Mouse (Mus musculus): Measurements from ENCODE around the gene Ell3. TPM values are rescaled to one million over a fixed set of nuclear protein-coding genes. Genes with fewer than 3 reads are reported as not detected.

Gene Ell3
- 6.0 and 9.6 TPM in 2 replicates for polyA plus RNA-seq (2012; rRNA removed)

DNA sequence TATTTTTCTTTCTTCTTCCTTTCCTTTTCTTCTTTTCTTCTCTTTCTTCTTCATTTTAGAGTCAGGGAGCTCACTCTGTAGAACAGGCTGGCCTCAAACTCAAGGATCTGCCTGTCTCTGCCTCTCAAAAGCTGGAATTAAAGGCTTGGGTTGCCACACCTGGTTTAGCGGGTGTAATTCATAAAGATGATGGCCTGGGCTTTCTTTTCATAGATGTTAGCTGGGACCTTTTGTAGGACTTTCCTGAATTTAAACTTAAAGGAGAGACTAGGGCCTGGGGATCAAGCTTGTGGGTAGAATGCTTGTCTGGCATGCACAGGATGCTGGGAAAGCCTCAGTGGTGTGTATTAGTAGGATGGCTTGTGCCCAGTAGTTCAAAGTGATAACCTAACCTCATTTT lies at the start of gene Ell3:
Ell3 (minus strand) TSS at position 101 of the 400 bp plus-strand sequence.

DNA sequence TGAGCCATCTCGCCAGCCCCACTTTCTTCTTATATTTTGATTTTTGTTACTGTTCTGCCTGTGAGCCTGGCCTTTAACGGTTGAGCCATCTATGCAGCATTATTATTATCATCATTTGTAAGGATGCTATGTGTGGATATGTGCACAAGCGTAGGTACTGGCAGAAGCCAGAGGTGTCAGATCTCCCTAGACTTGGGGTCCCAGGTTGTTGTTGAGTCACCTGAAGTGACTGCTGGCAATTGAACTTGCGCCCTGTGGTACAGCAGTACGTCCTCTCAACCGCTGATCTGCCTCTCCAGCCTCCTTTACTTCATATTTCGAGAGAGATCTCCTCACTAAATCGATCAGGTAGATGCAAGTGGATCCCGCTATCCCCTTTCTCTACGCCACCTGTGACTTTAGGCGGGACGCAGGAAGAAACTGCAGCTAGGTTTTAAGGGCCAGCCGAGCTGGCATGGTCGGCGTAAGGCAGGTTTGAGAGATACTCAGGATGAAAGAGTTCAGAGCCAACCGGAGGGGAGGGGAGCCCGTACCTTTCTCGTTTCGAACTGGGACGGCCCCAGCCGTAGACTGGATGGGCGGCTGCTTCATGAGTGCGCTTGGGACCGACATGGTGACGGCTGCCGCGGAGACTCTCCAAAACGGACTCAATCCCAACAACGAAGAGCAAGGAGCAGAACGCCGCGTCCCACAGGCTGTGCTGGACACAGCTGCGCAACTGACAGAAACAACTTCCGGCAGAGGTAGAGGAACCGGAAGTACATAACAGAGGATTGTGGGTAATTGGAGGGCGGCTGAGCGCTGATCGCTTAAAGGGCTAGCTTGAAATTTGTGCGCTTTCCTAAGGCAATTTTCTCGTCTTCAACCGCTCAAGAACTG lies 29.5 kb upstream of the Ell3 start, which contains the start of gene Mfap1b:
Mfap1b (minus strand) TSS at position 767 of the 879 bp plus-strand sequence.

DNA sequence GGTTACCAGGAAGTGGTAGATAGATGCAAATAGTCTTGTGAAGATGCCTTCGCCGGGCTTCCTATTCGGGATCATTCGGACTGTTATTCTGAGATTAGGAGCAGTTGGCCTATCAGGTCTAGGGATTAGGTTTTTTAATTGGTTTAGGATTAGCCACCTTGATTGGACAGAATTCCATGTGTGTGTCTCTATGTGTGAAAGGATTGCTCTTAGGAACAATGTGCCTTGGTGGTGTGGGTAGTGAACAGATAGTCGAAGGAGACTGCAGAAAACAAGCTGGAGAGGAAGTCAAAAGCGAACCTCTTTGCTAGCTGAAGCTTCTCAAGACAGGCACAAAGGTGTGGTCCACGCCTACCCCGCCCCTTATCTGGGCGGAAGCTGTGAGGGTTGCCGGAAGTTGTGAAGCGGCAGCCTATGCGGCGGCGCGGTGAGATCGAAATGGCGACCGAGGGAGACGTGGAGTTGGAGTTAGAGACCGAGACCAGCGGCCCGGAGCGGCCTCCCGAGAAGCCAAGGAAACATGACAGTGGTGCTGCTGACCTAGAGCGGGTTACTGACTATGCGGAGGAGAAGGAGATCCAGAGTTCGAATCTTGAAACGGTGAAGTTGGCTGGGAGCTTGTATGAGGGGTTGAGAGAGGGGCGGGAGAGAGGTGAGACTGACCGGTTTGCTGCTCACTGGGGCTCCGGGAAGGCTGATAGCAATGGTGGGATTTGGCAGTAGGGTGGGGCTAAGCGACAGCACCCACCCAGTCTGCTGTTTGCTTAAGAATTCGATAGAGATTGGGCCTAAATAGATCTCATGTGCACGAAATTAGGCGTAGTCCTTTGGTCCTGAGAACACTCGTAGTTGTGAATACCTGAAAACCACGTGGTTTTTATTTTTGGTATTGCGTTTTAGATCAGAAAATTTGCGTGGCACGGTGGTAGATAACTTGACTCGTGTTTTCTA lies 12.9 kb upstream of the Ell3 start, which contains the start of gene Serinc4:
Serinc4 (minus strand) TSS at position 90 of the 951 bp plus-strand sequence.

DNA sequence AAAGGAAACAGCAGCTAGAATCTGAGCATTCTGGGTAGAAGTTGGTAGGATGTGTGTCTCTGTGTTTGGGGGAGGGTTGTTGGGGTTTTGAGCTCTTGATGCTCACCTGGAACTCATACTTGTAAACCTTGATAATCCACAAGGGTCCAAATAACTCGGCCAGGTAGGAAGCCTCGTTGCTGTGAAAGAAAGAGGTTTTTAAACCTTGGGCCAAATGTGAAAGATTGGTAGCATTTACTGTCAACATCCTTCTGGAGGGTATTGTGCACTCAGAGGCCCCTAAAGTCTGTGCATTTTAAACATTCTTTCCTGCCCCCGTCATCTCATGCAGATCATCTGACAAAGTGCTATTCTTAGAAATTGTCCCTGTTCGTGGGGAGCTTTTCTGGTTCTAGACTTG lies 8.9 kb upstream of the Ell3 start, which contains the start of gene Hypk:
Hypk (plus strand) TSS at position 301 of the 400 bp plus-strand sequence.

DNA sequence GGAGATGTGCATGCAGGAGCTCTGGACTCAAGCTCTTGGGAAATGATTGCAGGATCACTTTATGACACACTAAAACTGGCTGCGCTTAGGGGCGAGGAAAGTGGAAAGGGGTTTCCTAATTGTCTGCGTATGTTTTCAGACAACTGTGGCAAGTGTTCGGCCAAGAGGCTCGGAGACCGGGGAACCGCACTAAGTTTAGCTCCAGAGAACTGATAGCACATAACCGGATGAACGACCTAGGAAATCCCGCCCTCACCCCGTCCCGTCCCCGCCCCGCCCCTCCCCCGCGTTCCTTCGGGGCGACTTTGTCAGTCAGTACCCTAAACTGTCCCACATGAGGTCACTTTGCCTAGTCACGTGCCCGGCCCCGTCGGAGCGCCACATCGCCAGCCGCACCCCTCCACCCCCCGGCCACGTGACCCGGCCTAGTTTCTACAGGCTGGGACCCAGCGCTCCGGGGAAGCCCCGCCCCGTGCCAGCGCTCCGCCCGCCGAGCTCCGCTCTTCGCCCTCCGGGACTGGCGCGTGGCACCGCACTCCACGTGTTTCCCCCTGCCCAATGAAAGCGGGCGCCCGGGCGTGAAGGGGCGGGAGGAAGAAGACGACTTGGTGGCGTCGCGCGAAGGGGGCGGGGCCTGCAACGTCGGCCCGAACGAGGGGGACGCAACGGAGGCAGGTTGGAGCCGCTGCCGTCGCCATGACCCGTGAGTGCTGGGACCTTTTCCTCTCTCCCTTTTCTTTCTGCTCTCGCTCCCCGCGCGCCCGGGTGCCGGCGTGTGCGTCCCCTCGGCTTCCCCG lies 4.9 kb upstream of the Ell3 start, which contains the start of gene Serf2:
Serf2 (plus strand) TSS at position 457 of the 797 bp plus-strand sequence.

DNA sequence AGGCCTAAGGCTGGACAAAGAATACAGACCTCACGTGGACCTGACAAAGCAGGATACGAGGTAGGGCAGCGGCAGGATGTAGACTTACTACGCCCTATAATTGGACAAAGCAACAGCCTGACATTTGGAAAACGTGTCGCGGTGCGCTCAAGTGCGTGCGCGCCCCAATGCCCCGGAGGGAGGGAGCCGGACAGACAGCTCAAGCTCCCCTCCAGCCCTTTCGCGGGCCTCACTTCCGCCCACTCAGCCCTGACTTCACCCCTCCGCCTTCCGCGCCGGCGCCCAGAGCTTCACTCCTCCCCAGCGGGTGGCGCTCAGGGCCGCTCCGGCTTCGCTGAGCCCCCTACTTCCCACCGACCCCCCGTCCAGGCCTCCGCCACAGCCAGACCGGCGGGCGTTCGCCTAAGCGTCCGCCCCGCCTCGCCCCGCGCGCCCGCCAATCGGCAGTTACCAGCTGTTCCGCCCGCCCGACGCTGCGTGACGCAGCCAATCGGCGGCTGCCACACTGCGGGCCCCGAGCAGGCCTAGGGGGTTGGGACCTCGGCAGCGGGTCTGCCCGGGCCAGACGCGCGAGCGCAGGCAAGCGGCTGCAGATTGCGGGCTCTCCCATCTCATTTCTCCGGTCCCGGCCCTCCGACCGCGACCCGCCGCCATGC lies 30.6 kb downstream of the Ell3 start, which contains the start of the genes Pdia3 and Catsper2:
Pdia3 (plus strand) TSS at position 389 of the 656 bp plus-strand sequence.
Catsper2 (minus strand) TSS at position 406 of the 656 bp plus-strand sequence.

Other genes with a start within 250 kb of the Ell3 start
- gene Trp53bp1, start 172.9 kb downstream of the Ell3 start, polyA plus RNA-seq (2012; rRNA removed), result 14.7 and 19.8 TPM in 2 replicates
- gene Map1a, start 154.7 kb downstream of the Ell3 start, polyA plus RNA-seq (2012; rRNA removed), result 5.3 and 6.6 TPM in 2 replicates
- gene Ppip5k1, start 88.9 kb downstream of the Ell3 start, polyA plus RNA-seq (2012; rRNA removed), result 77.6 and 90.2 TPM in 2 replicates
- gene Ckmt1, start 86.6 kb downstream of the Ell3 start, polyA plus RNA-seq (2012; rRNA removed), result 2,943 and 2,968 TPM in 2 replicates
- 0.17 and 0.54 TPM in 2 replicates for gene Strc, start 57.1 kb downstream of the Ell3 start, polyA plus RNA-seq (2012; rRNA removed)
- 1,092 and 1,384 TPM in 2 replicates for gene Pdia3, start 30.5 kb downstream of the Ell3 start, polyA plus RNA-seq (2012; rRNA removed)
- 0.67 and 0.71 TPM in 2 replicates for gene Catsper2, start 30.5 kb downstream of the Ell3 start, polyA plus RNA-seq (2012; rRNA removed)
- 236 and 378 TPM in 2 replicates for gene Serf2, start 4.9 kb upstream of the Ell3 start, polyA plus RNA-seq (2012; rRNA removed)
- gene Hypk, start 9.0 kb upstream of the Ell3 start, polyA plus RNA-seq (2012; rRNA removed), result 4.7 and 5.5 TPM in 2 replicates
- 0.34 and 0.37 TPM in 2 replicates for gene Serinc4, start 12.5 kb upstream of the Ell3 start, polyA plus RNA-seq (2012; rRNA removed)
- gene Mfap1b, start 29.8 kb upstream of the Ell3 start, polyA plus RNA-seq (2012; rRNA removed), result 1.1 and 1.3 TPM in 2 replicates
- 0.97 and 1.3 TPM in 2 replicates for gene Mfap1a, start 62.4 kb upstream of the Ell3 start, polyA plus RNA-seq (2012; rRNA removed)
- 1.8 and 1.9 TPM in 2 replicates for gene Wdr76, start 62.4 kb upstream of the Ell3 start, polyA plus RNA-seq (2012; rRNA removed)